7 mouse cellular contexts compared by ENCODE assay signal in genomic region chr19:5809712-5810089, GRCm38 (mm10). TPM values are rescaled to one million over a fixed set of nuclear protein-coding genes. Genes with fewer than 3 reads are reported as not detected.
DNase-seq lines count a peak whose midpoint lies in the region; ATAC-seq and TF ChIP-seq lines count a peak whose summit lies in the region.

No protein-coding gene starts in this region.

- no peak overlapping the region for H3K4me3 ChIP-seq in spleen, adult 2 months (ENCODE audit: extremely low read depth, insufficient read depth, insufficient read length)
- no peak overlapping the region for H3K4me3 ChIP-seq in forebrain, embryonic 13.5 days
- no peak overlapping the region for H3K4me3 ChIP-seq in liver, embryonic 11.5 days (ENCODE audit: low read depth, low read length)

- H3K4me1 ChIP-seq in spleen, adult 2 months (ENCODE audit: control insufficient read depth, insufficient read depth, insufficient read length) = peaks cover 13% of the 10 kb centered on the region; the same call in 1 of the 2 replicates
- peaks cover 58% of the 10 kb centered on the region for H3K4me1 ChIP-seq in forebrain, embryonic 13.5 days
- peaks cover 59% of the 10 kb centered on the region for H3K4me1 ChIP-seq in liver, embryonic 11.5 days (replicated peaks; ENCODE audit: control insufficient read depth, insufficient read depth, low read length)

- H3K27me3 ChIP-seq in spleen, adult 2 months (ENCODE audit: control insufficient read depth, insufficient read depth, low read length) = no peaks in the 10 kb centered on the region
- H3K27me3 ChIP-seq in forebrain, embryonic 13.5 days = no peaks in the 10 kb centered on the region
- H3K27me3 ChIP-seq in liver, embryonic 11.5 days (replicated peaks; ENCODE audit: control insufficient read depth, insufficient read depth, low read length) = no peaks in the 10 kb centered on the region

- ATAC-seq in forebrain, embryonic 13.5 days = no peak
- ATAC-seq in liver, embryonic 11.5 days (replicated peaks; ENCODE audit: low FRiP score) = no peak

- 96% methylated on average over 7 of the region's 7 CpGs for WGBS in spleen, adult 2 months
- 53% methylated on average over 7 of the region's 7 CpGs for WGBS in forebrain, embryonic 13.5 days
- 65% methylated on average over 7 of the region's 7 CpGs for WGBS in liver, embryonic 11.5 days

- no peak for TF ChIP-seq CTCF in spleen, adult 2 months (IDR thresholded peaks at IDR 0.05; ENCODE audit: extremely low read depth, insufficient read depth, insufficient read length, insufficient replicate concordance)

- H3K27ac ChIP-seq in spleen, adult 2 months (ENCODE audit: insufficient read depth, low read length) = peak overlapping the region; percentile 35; the same call in 1 of the 2 replicates
- H3K27ac ChIP-seq in forebrain, embryonic 13.5 days = peak overlapping the region; percentile 48; the same call in 1 of the 2 replicates
- H3K27ac ChIP-seq in liver, embryonic 11.5 days (ENCODE audit: low read depth, low read length) = peak overlapping the region; percentile 48; the same call in 1 of the 2 replicates

- no peak for TF ChIP-seq POLR2A in spleen, adult 2 months (IDR thresholded peaks at IDR 0.05; ENCODE audit: low read depth, low read length)

- no peak overlapping the region for H3K9ac ChIP-seq in forebrain, embryonic 13.5 days
- peak overlapping the region; percentile 34; the same call in 1 of the 2 replicates for H3K9ac ChIP-seq in liver, embryonic 11.5 days (ENCODE audit: low read depth, low read length)

- no peak overlapping the region for H3K4me2 ChIP-seq in forebrain, embryonic 13.5 days
- peak overlapping the region; percentile 20; the same call in 1 of the 2 replicates for H3K4me2 ChIP-seq in liver, embryonic 11.5 days

- no peak for DNase-seq in spleen, adult 2 months (ENCODE audit: low read depth in 1 of 2, low spot score in 2 of 2)
- DNase-seq in spleen, postnatal 10 days (ENCODE audit: low spot score in 2 of 2) = no peak
- DNase-seq in liver, embryonic 11.5 days (ENCODE audit: low spot score) = no peak
- no peak for DNase-seq in adrenal gland, postnatal 14 days
- DNase-seq in thymus, postnatal 14 days = no peak
- DNase-seq in layer of hippocampus, adult 8-10 months (ENCODE audit: low spot score in 2 of 2) = no peak

- H3K9me3 ChIP-seq in forebrain, embryonic 13.5 days (replicated peaks) = no peaks in the 10 kb centered on the region
- no peaks in the 10 kb centered on the region for H3K9me3 ChIP-seq in liver, embryonic 11.5 days (ENCODE audit: control insufficient read depth, low read length)

- no peaks in the 10 kb centered on the region for H3K36me3 ChIP-seq in spleen, adult 2 months (ENCODE audit: control insufficient read depth, insufficient read depth, low read length)
- no peaks in the 10 kb centered on the region for H3K36me3 ChIP-seq in forebrain, embryonic 13.5 days (ENCODE audit: poor library complexity, severe bottlenecking)
- H3K36me3 ChIP-seq in liver, embryonic 11.5 days (ENCODE audit: control insufficient read depth, insufficient read depth, low read length) = no peaks in the 10 kb centered on the region

RNA-seq across cellular contexts. Expression of gene Scyl1, which starts 38.5 kb away (rescaled TPM):
- polyA plus RNA-seq in spleen, adult 2 months (2012; rRNA removed) = 65.4 and 68.0 TPM in 2 replicates
- polyA plus RNA-seq in forebrain, embryonic 13.5 days (2015; fragmentation: Nextera tagmentation; extraction: Ambion mirVana) = 56.4 and 62.6 TPM in 2 replicates
- polyA plus RNA-seq in liver, embryonic 11.5 days (2014; fragmentation: Nextera tagmentation; extraction: Ambion mirVana) = 57.1 and 58.6 TPM in 2 replicates
- 87.4 and 92.1 TPM in 2 replicates for total RNA-seq in adrenal gland, postnatal 14 days (2021)
- total RNA-seq in layer of hippocampus, adult 8-10 months (2022) = 10 to 100 TPM; 77.7 to 94.4 (median 88.1) TPM
